Mouse (Mus musculus) olfactory bulb, adult 2 months (tissue): ENCODE results near the gene Tpsb2. TPM values are rescaled to one million over a fixed set of nuclear protein-coding genes. Genes with fewer than 3 reads are reported as not detected.

ENCODE experiments used
- H3K27ac ChIP-seq: fragments of 200-500 bp; 2 replicates; pipeline ENCODE4 v1.5.1; 2012; ENCODE audit warnings: low read depth, low read length; ENCODE audit not compliant: insufficient read depth
- H3K4me1 ChIP-seq: fragments of 200-500 bp; 2 replicates; pipeline ENCODE4 v1.6.1; 2012; ENCODE audit warnings: low read length; ENCODE audit not compliant: control insufficient read depth, insufficient read depth
- H3K4me3 ChIP-seq: fragments of 200-500 bp; 2 replicates; pipeline ENCODE4 v1.5.1; 2012; ENCODE audit warnings: mild to moderate bottlenecking, low read depth, low read length, moderate library complexity; ENCODE audit not compliant: insufficient read depth
- CTCF ChIP-seq: fragments of 200-500 bp; IDR thresholded peaks from 2 replicates; pipeline ENCODE4 v1.5.1; 2012; ENCODE audit warnings: low read depth, mild to moderate bottlenecking, low read length, moderate library complexity; ENCODE audit not compliant: insufficient read depth
- POLR2A ChIP-seq: fragments of 200-500 bp; IDR thresholded peaks from 2 replicates; pipeline ENCODE4 v1.6.1; 2012; ENCODE audit warnings: mild to moderate bottlenecking, low read depth, low read length, moderate library complexity; ENCODE audit not compliant: insufficient read depth
- WGBS: fragments of 180-500 bp; shearing (Covaris S2); methylation state at CpG from one replicate; pipeline ENCODE4 v1.1.7; 2018; 5-methylcytosine and 5-hydroxymethylcytosine counted together
- polyA plus RNA-seq: library from polyadenylated mRNA; stranded (reverse); fragments of >200 nt; gene quantifications from 2 replicates; pipeline ENCODE4 v1.2.4, GENCODE M21; 2012; ENCODE audit warnings: low replicate concordance; ENCODE audit not compliant: missing spikeins, insufficient read depth, insufficient read length

Tpsb2 gene
- polyA plus RNA-seq, 1 experiment: not detected

GRCm38 (mm10) chr17:25402224-25402623 lies 36.1 kb downstream of the Tpsb2 start:
- no peak overlapping the region for H3K27ac ChIP-seq
- no peak for TF ChIP-seq POLR2A
- no peak for TF ChIP-seq CTCF
- 93% methylated on average over 13 of the region's 13 CpGs for WGBS
- H3K4me3 ChIP-seq: no peak overlapping the region
- peaks cover 74% of the 10 kb centered on the region for H3K4me1 ChIP-seq

GRCm38 (mm10) chr17:25404190-25404589 lies 38.1 kb downstream of the Tpsb2 start:
- Histone ChIP-seq H3K4me3 (no peak overlapping the region), H3K27ac (no peak overlapping the region), H3K4me1 (peaks cover 77% of the 10 kb centered on the region)
- WGBS: 74% methylated on average over 3 of the region's 3 CpGs
- TF ChIP-seq CTCF: no peak
- TF ChIP-seq POLR2A: no peak

GRCm38 (mm10) chr17:25405224-25405895 lies 39.3 kb downstream of the Tpsb2 start:
- WGBS: 10% methylated on average over 10 of the region's 10 CpGs
- TF ChIP-seq POLR2A: no peak
- no peak for TF ChIP-seq CTCF
- Histone ChIP-seq H3K4me1 (peaks cover 80% of the 10 kb centered on the region), H3K4me3 (no peak overlapping the region), H3K27ac (peak overlapping the region; percentile 76)

- Histone ChIP-seq H3K4me3 (no peak overlapping the region), H3K4me1 (peaks cover 83% of the 10 kb centered on the region), H3K27ac (peak overlapping the region; percentile 71)
- TF ChIP-seq POLR2A (no peak), CTCF (no peak)
- 4% methylated on average over 6 of the region's 6 CpGs for WGBS
Measured at GRCm38 (mm10) chr17:25406011-25406441, 39.9 kb downstream of the Tpsb2 start.

GRCm38 (mm10) chr17:25407352-25407751 lies 41.2 kb downstream of the Tpsb2 start:
- TF ChIP-seq CTCF (no peak), POLR2A (no peak)
- 0 out of 2 replicates have a peak overlapping the region, but pooled peaks have one; percentile 24 for H3K27ac ChIP-seq
- H3K4me3 ChIP-seq: no peak overlapping the region
- H3K4me1 ChIP-seq: peaks cover 77% of the 10 kb centered on the region
- 54% methylated on average over 4 of the region's 4 CpGs for WGBS

GRCm38 (mm10) chr17:25408302-25408999 lies 42.3 kb downstream of the Tpsb2 start:
- no peak overlapping the region for H3K27ac ChIP-seq
- TF ChIP-seq CTCF: no peak
- no peak for TF ChIP-seq POLR2A
- 86% methylated on average over 7 of the region's 7 CpGs for WGBS

GRCm38 (mm10) chr17:25409621-25410020 lies 43.5 kb downstream of the Tpsb2 start:
- TF ChIP-seq CTCF: no peak
- no peak for TF ChIP-seq POLR2A
- Histone ChIP-seq H3K27ac (no peak overlapping the region), H3K4me1 (peaks cover 72% of the 10 kb centered on the region), H3K4me3 (no peak overlapping the region)
- 39% methylated on average over 7 of the region's 7 CpGs for WGBS

More at GRCm38 (mm10) chr17:25408302-25408999, 42.3 kb downstream of the Tpsb2 start:
- H3K4me1 ChIP-seq: peaks cover 76% of the 10 kb centered on the region
- no peak overlapping the region for H3K4me3 ChIP-seq

GRCm38 (mm10) chr17:25410180-25410579 lies 44.1 kb downstream of the Tpsb2 start:
- peaks cover 70% of the 10 kb centered on the region for H3K4me1 ChIP-seq
- 0 out of 2 replicates have a peak overlapping the region, but pooled peaks have one; percentile 42 for H3K27ac ChIP-seq
- TF ChIP-seq POLR2A: no peak
- 93% methylated on average over 6 of the region's 6 CpGs for WGBS
- H3K4me3 ChIP-seq: no peak overlapping the region

GRCm38 (mm10) chr17:25410786-25411185 lies 44.7 kb downstream of the Tpsb2 start:
- WGBS: 5% methylated on average over 7 of the region's 7 CpGs
- no peak overlapping the region for H3K4me3 ChIP-seq
- peak overlapping the region; percentile 42; the same call in 1 of the 2 replicates for H3K27ac ChIP-seq
- TF ChIP-seq POLR2A: no peak
- TF ChIP-seq CTCF: no peak
- peaks cover 68% of the 10 kb centered on the region for H3K4me1 ChIP-seq
